Mouse (Mus musculus) G1E (cell line): Measurements from ENCODE around the gene Tmprss4.

Source experiments
- CTCF ChIP-seq: IDR thresholded peaks from 2 replicates; pipeline ENCODE4 v1.5.1; 2012; ENCODE audit warnings: low read depth, low read length, inconsistent platforms, mixed read lengths
- GATA1 ChIP-seq: IDR thresholded peaks from 2 replicates; pipeline ENCODE4 v1.6.1; 2012; ENCODE audit warnings: borderline replicate concordance, low read length, inconsistent platforms, mixed read lengths
- GATA2 ChIP-seq: IDR thresholded peaks from 2 replicates; pipeline ENCODE4 v1.6.1; 2012; ENCODE audit warnings: low read depth, low read length, inconsistent platforms, borderline replicate concordance
- POLR2AphosphoS5 ChIP-seq: IDR thresholded peaks from 2 replicates; pipeline ENCODE4 v1.6.1; 2012; ENCODE audit warnings: low read depth, low read length, inconsistent platforms; ENCODE audit not compliant: insufficient replicate concordance
- TAL1 ChIP-seq: conservative IDR thresholded peaks from 2 replicates; pipeline ENCODE4 v1.6.1; 2012; ENCODE audit warnings: low read depth, low read length, inconsistent platforms, mixed read lengths

DNA sequence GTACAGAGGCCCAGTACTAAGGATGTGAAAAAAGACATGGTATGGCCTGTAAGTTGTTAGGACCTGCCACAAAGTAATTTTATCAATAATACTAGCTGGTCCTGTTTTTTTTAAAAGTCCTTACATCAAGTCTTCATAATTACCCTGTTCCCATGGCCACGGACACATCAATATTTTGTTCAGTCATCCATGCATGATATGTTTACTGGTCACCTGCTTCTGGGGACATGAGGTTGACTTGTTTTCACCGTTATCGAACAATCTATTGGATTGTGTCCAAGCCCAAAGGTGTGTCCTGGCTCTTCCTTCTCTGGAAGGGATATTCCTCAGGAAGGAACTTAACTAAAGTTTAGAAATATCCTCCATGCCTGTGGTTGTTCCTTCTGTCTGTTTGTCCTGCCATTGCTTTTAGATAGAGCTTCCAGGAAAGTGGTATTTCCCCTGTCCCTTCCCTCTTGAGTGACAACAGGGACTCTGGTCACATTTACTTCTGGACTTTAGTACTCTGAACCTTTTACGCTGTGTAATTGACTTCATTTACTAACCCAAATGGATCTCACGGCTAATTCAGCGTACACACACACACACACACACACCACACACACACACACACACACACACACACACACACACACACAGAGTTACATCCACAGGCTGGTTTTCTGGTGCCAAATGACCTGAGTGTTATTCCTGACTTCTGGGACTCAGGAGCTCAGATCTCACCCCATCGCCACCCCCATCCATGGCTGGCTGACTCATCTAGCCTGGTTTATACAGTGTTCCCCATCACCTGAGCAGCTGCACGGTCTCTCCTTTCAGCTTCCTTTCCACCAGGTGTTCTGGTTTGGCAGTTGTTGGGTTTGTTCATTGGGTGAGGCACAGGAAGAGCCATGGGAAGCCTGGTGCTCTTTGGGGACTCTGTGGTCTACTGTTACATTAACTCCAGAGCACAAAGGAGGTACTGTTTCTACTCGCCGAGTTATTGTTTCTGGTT is 15.0 kb downstream of the Tmprss4 start:
- TF ChIP-seq CTCF (no peak), TAL1 (no peak), POLR2AphosphoS5 (no peak), GATA1 (no peak), GATA2 (no peak)
